Mouse (Mus musculus) ES-CJ7 (cell line): ENCODE results near the gene Foxj2.
A peak's percentile ranks its signal among the peaks of the same experiment; 100 is the strongest.

Experiments
- DNase-seq: peaks from one replicate; pipeline ENCODE4 v3.0.0; 2011; ENCODE audit warnings: low read depth, low spot score

Gene Foxj2

GRCm38 (mm10) chr6:122873871-122874719, 54.4 kb downstream of the Foxj2 start, which contains the start of gene Necap1:
TSS of gene Necap1 (plus strand) at chr6:122874474.
- peak; percentile 98 for DNase-seq

- peak; percentile 55 for DNase-seq
Observed at GRCm38 (mm10) chr6:122874720-122875389, 55.1 kb downstream of the Foxj2 start.

GRCm38 (mm10) chr6:122879141-122879735, 59.5 kb downstream of the Foxj2 start:
- no peak for DNase-seq

GRCm38 (mm10) chr6:122879781-122880505, 60.2 kb downstream of the Foxj2 start:
- no peak for DNase-seq

GRCm38 (mm10) chr6:122881287-122881686, 61.6 kb downstream of the Foxj2 start:
- DNase-seq: no peak

- DNase-seq: no peak
Observed at GRCm38 (mm10) chr6:122883603-122884002, 63.9 kb downstream of the Foxj2 start.

GRCm38 (mm10) chr6:122889599-122889998, 69.9 kb downstream of the Foxj2 start:
- no peak for DNase-seq

GRCm38 (mm10) chr6:122892442-122893049, 72.8 kb downstream of the Foxj2 start:
- DNase-seq: peak; percentile 86
